Mouse (Mus musculus) kidney, embryonic 16.5 days (tissue): ENCODE measurements around the gene Arl14. TPM values are rescaled to one million over a fixed set of nuclear protein-coding genes. Genes with fewer than 3 reads are reported as not detected.

Experiments used
- ATAC-seq: fragments of 200-750 bp; cut with Nextera tagmentation; 2 replicates; pipeline ENCODE4 v1.8.0; 2017; ENCODE audit warnings: moderate TSS enrichment; ENCODE audit not compliant: low FRiP score, low TSS enrichment
- H3K27ac ChIP-seq: fragments of 300-500 bp; sonication (generic); 2 replicates; pipeline ENCODE4 v1.5.1; 2014; ENCODE audit warnings: low read length
- H3K27me3 ChIP-seq: fragments of 300-500 bp; sonication (generic); 2 replicates; pipeline ENCODE4 v1.6.1; 2014; ENCODE audit warnings: low read length, control low read depth, mixed read lengths; ENCODE audit not compliant: insufficient read depth
- H3K36me3 ChIP-seq: fragments of 300-500 bp; sonication (generic); 2 replicates; pipeline ENCODE4 v1.6.1; 2014; ENCODE audit warnings: low read length, control low read depth, mixed read lengths; ENCODE audit not compliant: insufficient read depth
- H3K4me1 ChIP-seq: fragments of 300-500 bp; sonication (generic); 2 replicates; pipeline ENCODE4 v1.6.1; 2014; ENCODE audit warnings: low read length, control low read depth, mixed read lengths; ENCODE audit not compliant: insufficient read depth
- H3K4me2 ChIP-seq: fragments of 300-500 bp; sonication (generic); replicated peaks from 2 replicates; pipeline ENCODE4 v1.6.1; 2014; ENCODE audit warnings: low read depth, low read length
- H3K4me3 ChIP-seq: fragments of 300-500 bp; sonication (generic); 2 replicates; pipeline ENCODE4 v1.5.1; 2014; ENCODE audit warnings: mild to moderate bottlenecking, low read length
- H3K9ac ChIP-seq: fragments of 300-500 bp; sonication (generic); replicated peaks from 2 replicates; pipeline ENCODE4 v1.6.1; 2014; ENCODE audit warnings: low read length
- H3K9me3 ChIP-seq: fragments of 300-500 bp; sonication (generic); 2 replicates; pipeline ENCODE4 v1.6.1; 2016; ENCODE audit warnings: low read length, control low read depth
- WGBS: fragments of 180-500 bp; shearing (Covaris S2); extraction: QIAGEN DNeasy Blood & Tissue Kit; methylation state at CpG from one replicate; pipeline ENCODE4 v1.1.7; 2014; 5-methylcytosine and 5-hydroxymethylcytosine counted together
- polyA plus RNA-seq: library from polyadenylated mRNA; unstranded; fragments of >200 nt; fragmentation: Nextera tagmentation; extraction: Ambion mirVana; gene quantifications from 2 replicates; pipeline ENCODE4 v1.2.1, GENCODE M21; 2015

Gene Arl14
- polyA plus RNA-seq, 1 experiment from 2014 or later: 0.21 TPM

DNA sequence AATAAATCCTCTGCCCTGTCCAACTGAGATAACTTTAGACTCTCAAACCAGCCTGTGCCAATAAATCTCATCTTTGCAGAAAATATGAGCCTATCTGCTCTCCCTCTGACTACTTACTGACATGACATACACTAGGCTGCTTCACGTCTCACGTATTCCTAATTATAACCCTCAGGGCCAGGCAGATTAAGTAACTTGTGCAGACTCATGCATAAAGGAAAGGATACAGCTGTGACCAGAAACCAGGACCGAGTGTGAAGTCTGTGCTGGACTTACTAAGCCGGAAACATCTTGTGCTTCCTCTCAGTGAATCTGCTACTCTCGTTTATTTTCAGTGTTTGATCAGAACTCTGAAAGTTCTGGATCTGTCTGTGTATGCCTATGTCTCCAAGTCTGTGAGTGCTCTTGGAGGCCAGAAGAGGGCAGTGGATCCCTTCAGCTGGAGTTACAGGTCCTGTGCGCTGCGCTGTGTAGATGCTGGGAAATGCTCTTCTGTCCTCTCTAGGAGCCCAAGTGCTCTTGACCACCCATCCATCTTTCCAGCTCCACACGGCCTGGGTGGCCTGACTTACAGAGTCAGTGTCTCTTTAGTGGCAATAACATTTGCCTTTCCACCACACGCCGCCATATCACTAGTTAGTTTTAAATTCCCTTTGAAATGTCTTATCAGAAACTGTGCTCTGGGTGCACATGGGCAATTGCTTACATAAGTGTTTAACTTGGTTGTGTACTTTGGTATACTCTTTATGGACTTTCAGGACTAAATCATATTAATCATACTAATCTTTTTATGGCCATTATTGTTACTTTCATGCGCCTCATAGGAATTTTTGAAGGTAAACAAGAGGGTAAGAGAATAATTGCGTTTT lies 13.5 kb upstream of the Arl14 start:
- peak; percentile 70; the same call in 1 of the 2 replicates for ATAC-seq
- Histone ChIP-seq H3K36me3 (no peaks in the 10 kb centered on the region), H3K4me3 (no peak overlapping the region), H3K4me2 (no peak overlapping the region), H3K9ac (no peak overlapping the region), H3K9me3 (no peaks in the 10 kb centered on the region), H3K27ac (no peak overlapping the region), H3K27me3 (no peaks in the 10 kb centered on the region), H3K4me1 (peaks cover 1% of the 10 kb centered on the region; the same call in 1 of the 2 replicates)
- WGBS: 59% methylated on average over 12 of the region's 12 CpGs

GRCm38 (mm10) chr3:69212246-69212645 lies 10.0 kb upstream of the Arl14 start:
- Histone ChIP-seq H3K9me3 (no peaks in the 10 kb centered on the region), H3K27me3 (no peaks in the 10 kb centered on the region), H3K9ac (no peak overlapping the region), H3K4me1 (no peaks in the 10 kb centered on the region), H3K27ac (no peak overlapping the region), H3K4me2 (no peak overlapping the region), H3K4me3 (no peak overlapping the region), H3K36me3 (no peaks in the 10 kb centered on the region)
- whole genome bisulfite sequencing: 82% methylated on average over 2 of the region's 2 CpGs
- no peak for ATAC-seq

- no peak overlapping the region for H3K4me3 ChIP-seq
- ATAC-seq: no peak
- H3K4me2 ChIP-seq: no peak overlapping the region
- no peaks in the 10 kb centered on the region for H3K36me3 ChIP-seq
- H3K4me1 ChIP-seq: no peaks in the 10 kb centered on the region
- 83% methylated on average over 5 of the region's 5 CpGs for WGBS
- H3K27ac ChIP-seq: no peak overlapping the region
- no peak overlapping the region for H3K9ac ChIP-seq
- H3K9me3 ChIP-seq: no peaks in the 10 kb centered on the region
- no peaks in the 10 kb centered on the region for H3K27me3 ChIP-seq
Observed at GRCm38 (mm10) chr3:69213465-69213864, 8.8 kb upstream of the Arl14 start.

DNA sequence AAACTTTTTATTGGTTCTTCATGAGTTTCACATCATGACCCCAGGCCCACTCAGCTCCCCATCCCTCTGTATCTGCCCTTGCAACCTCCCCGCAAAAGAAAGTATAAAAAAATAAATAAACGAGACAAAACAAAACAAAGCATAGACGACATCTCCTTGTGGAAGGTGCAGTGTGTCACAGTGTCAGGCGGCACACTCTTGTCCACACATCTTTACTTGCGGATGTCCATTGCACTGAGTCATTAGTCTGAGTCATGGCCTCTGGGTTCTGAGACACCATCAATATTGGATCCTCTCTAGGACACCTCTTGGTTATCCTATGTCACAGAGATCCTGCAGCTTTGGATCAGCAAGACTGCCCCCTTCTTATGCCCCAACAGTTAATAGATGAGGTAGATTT lies 7.7 kb upstream of the Arl14 start:
- Histone ChIP-seq H3K4me3 (no peak overlapping the region), H3K9me3 (no peaks in the 10 kb centered on the region), H3K36me3 (no peaks in the 10 kb centered on the region), H3K27me3 (no peaks in the 10 kb centered on the region), H3K4me1 (no peaks in the 10 kb centered on the region), H3K27ac (no peak overlapping the region), H3K9ac (no peak overlapping the region), H3K4me2 (no peak overlapping the region)
- WGBS: 80% methylated on average over 5 of the region's 5 CpGs
- ATAC-seq: no peak

DNA sequence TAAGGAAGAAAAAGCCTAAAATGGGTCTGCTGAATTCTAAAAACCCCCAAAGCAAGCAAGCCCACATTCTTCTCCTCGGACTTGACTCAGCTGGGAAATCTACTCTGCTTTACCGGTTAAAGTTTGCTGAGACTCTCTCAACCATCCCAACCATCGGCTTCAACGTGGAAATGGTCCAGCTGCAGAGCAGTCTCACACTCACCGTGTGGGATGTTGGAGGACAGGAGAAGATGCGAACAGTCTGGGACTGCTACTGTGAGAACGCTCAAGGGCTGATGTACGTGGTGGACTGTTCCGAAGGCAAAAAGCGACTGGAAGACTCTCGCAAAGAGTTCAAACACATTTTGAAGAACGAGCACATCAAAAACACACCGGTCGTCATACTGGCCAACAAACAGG lies 282 bp downstream of the Arl14 start:
- no peak overlapping the region for H3K9ac ChIP-seq
- H3K27ac ChIP-seq: no peak overlapping the region
- WGBS: 80% methylated on average over 14 of the region's 14 CpGs

DNA sequence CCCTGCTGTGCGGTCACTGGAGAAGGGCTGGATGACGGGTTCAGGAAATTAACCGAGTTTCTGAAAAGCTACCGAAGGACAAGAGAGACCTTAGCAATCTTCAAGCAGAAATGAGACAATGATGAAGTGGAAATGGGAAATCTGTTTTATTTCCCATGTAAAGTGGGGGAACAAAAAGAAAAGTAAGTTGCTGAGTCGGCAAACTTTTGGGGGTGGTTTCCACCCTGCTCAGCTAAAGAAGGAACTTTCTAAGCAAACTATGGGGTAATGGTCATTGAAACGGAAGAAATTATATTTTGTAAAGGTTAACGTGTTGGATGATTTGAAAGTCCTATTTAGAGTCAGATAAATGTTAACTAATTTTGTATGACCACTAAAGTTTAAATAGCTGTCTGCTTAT lies 768 bp downstream of the Arl14 start:
- Histone ChIP-seq H3K4me2 (no peak overlapping the region), H3K4me3 (no peak overlapping the region)

More for the DNA sequence above, 282 bp downstream of the Arl14 start:
- no peaks in the 10 kb centered on the region for H3K27me3 ChIP-seq
- no peak overlapping the region for H3K4me2 ChIP-seq
- no peaks in the 10 kb centered on the region for H3K36me3 ChIP-seq
- ATAC-seq: no peak
- no peaks in the 10 kb centered on the region for H3K9me3 ChIP-seq
- H3K4me3 ChIP-seq: no peak overlapping the region
- no peaks in the 10 kb centered on the region for H3K4me1 ChIP-seq

GRCm38 (mm10) chr3:69223666-69224065 lies 1.4 kb downstream of the Arl14 start:
- Histone ChIP-seq H3K9ac (no peak overlapping the region), H3K27me3 (no peaks in the 10 kb centered on the region), H3K4me3 (no peak overlapping the region), H3K27ac (no peak overlapping the region), H3K36me3 (no peaks in the 10 kb centered on the region), H3K4me2 (no peak overlapping the region), H3K9me3 (no peaks in the 10 kb centered on the region), H3K4me1 (no peaks in the 10 kb centered on the region)
- 68% methylated on average over 8 of the region's 8 CpGs for WGBS
- no peak for ATAC-seq

More for the DNA sequence above, 768 bp downstream of the Arl14 start:
- no peaks in the 10 kb centered on the region for H3K9me3 ChIP-seq
- WGBS: 83% methylated on average over 7 of the region's 7 CpGs
- no peaks in the 10 kb centered on the region for H3K4me1 ChIP-seq
- no peak overlapping the region for H3K9ac ChIP-seq
- ATAC-seq: no peak
- no peaks in the 10 kb centered on the region for H3K27me3 ChIP-seq
- H3K36me3 ChIP-seq: no peaks in the 10 kb centered on the region
- H3K27ac ChIP-seq: no peak overlapping the region

GRCm38 (mm10) chr3:69225019-69225418 lies 2.8 kb downstream of the Arl14 start:
- no peak overlapping the region for H3K4me2 ChIP-seq
- no peak overlapping the region for H3K4me3 ChIP-seq
- no peak overlapping the region for H3K27ac ChIP-seq
- ATAC-seq: no peak
- H3K9ac ChIP-seq: no peak overlapping the region
- no peaks in the 10 kb centered on the region for H3K27me3 ChIP-seq
- H3K9me3 ChIP-seq: no peaks in the 10 kb centered on the region
- no peaks in the 10 kb centered on the region for H3K4me1 ChIP-seq
- no peaks in the 10 kb centered on the region for H3K36me3 ChIP-seq

GRCm38 (mm10) chr3:69226496-69226895 lies 4.3 kb downstream of the Arl14 start:
- Histone ChIP-seq H3K27ac (no peak overlapping the region), H3K27me3 (no peaks in the 10 kb centered on the region), H3K9ac (no peak overlapping the region), H3K9me3 (no peaks in the 10 kb centered on the region), H3K4me2 (no peak overlapping the region), H3K4me1 (no peaks in the 10 kb centered on the region), H3K36me3 (no peaks in the 10 kb centered on the region), H3K4me3 (no peak overlapping the region)
- no peak for ATAC-seq
- 54% methylated on average over 2 of the region's 2 CpGs for WGBS

- Histone ChIP-seq H3K9ac (no peak overlapping the region), H3K4me2 (no peak overlapping the region), H3K4me3 (no peak overlapping the region), H3K36me3 (no peaks in the 10 kb centered on the region), H3K27me3 (no peaks in the 10 kb centered on the region), H3K27ac (no peak overlapping the region), H3K9me3 (no peaks in the 10 kb centered on the region), H3K4me1 (no peaks in the 10 kb centered on the region)
- ATAC-seq: no peak
- WGBS: 84% methylated on average over 1 of the region's 1 CpGs
Observed at GRCm38 (mm10) chr3:69228002-69228401, 5.8 kb downstream of the Arl14 start.
